Mouse (Mus musculus) mammary gland, adult 2 months (tissue): Measurements from ENCODE around the gene Fsip1. TPM values are rescaled to one million over a fixed set of nuclear protein-coding genes. Genes with fewer than 3 reads are reported as not detected.

Experiments
- polyA plus RNA-seq: library from polyadenylated mRNA; depleted of rRNA; stranded (reverse); fragments of >200 nt; gene quantifications from 2 replicates; pipeline ENCODE4 v1.2.3, GENCODE M21; 2012; ENCODE audit warnings: low replicate concordance; rRNA removed

Fsip1 gene
- polyA plus RNA-seq = not detected in 2 replicates

DNA sequence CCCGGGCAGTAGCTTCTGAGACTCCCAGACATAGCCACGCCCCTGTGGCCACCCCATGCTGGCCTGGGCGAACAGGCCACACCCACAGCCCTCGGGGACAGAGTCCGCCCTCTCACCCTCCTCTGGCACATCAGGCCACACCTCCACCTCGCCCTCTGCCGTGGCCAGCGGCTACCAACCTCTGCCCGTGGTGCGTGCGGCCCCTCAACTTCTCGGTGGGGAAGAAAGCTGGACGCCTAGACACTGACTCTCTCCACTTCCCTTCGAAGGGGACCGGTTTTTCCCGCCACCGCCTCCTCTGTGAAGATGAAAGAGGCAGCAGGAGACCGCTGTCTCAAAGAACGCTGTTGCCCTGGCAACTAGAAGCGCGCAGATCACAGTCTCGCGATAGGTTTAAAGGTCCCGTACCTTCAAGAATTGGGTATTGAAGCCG, at the start of gene Fsip1:
TSS of gene Fsip1 (minus strand) at position 346 of the 433 bp plus-strand sequence.

DNA sequence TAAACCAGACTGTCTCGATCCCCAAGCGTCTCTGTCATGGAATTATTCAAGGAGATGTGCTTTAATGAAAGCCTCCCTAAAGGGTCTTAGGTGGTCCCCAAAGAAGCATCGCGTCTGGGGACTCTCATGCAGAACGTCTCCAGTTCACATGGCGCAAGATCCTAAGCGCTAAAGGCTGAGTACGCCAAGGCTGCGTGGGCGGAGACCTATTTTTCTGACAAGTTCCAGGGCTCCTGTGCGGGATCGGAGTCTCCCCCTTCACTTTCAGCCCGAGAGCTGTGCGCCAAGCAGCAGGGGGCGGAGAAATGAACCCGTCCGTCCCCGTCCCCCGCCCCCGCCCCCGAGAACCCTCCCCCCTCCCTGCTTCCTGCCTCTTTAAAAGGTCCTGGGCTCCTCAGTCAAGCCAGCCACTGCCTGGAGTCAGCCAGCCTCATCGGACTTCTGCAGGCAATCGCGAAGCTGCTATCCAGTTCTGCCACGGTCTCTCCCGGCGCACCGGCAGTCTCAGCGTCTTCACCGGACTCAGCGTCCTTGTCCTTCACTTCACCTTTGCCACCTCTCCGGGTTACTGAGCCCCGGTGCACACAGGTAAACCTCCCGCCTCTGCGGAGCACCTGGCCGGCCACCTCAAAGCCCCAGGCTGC, 145.2 kb downstream of the Fsip1 start, which contains the start of gene Thbs1:
TSS of gene Thbs1 (plus strand) at position 389 of the 644 bp plus-strand sequence.

Other genes starting within 250 kb of the Fsip1 start
- 5.3 and 5.8 TPM in 2 replicates for gene Thbs1, start 145.1 kb downstream of the Fsip1 start, polyA plus RNA-seq
- 1.4 TPM in 2 replicates for gene Gpr176, start 116.5 kb upstream of the Fsip1 start, polyA plus RNA-seq
- gene Eif2ak4, start 131.7 kb upstream of the Fsip1 start, polyA plus RNA-seq = 9.5 and 10.7 TPM in 2 replicates
- gene Srp14, start 222.7 kb upstream of the Fsip1 start, polyA plus RNA-seq = 40.8 and 64.1 TPM in 2 replicates